Mouse (Mus musculus): Measurements from ENCODE around the gene Srsf3.

- TF ChIP-seq CTCF (IDR thresholded peaks at IDR 0.05; ENCODE audit: borderline replicate concordance, extremely low read depth, insufficient read depth, insufficient read length) (peak; percentile 48; the same call in 1 of the 2 replicates), POLR2A (IDR thresholded peaks at IDR 0.05; ENCODE audit: borderline replicate concordance, extremely low read depth, insufficient read depth, insufficient read length, poor library complexity, severe bottlenecking) (no peak)
Measured at GRCm38 (mm10) chr17:28986833-28987232, 45.6 kb upstream of the Srsf3 start.

Measured in brain, embryonic 14.5 days (tissue).